Mouse (Mus musculus): Measurements from ENCODE around the gene Itpr3.

Itpr3 gene

DNA sequence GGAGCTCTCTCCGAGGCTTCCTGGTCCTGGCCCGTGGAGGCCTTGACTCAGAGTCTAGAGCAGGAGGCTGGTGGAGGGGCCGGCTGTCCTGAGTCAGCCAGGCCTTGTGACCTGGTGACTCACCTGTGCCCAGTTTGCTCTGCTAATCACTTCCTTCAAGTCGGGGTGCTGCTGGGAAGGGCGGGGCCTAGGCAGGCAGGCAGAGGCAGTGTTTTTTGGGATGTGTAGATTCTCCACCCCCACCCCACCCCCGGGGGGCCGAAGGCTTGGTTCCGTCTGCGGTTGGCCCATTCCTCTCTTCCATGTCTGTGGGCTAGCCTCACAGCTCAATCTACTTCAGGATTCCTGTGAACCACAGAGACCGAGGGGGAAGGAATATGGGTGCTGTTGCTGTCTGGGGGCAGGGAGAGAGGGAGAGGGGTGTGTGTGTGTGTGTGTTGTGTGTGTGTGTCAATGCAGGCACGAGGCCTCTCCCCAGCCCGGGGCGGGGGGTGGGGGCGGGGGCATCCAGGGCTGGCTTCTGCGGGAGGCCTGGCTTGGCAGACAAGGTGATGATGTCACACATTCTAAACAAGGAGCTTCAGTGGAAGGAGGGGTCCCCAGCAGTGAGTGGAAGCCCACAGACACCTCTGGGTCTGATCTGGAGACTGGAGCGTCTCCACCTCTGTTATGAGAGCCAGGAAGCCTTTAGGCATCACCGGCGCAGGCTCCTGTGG, 18.6 kb upstream of the Itpr3 start:
- no peak for DNase-seq

GRCm38 (mm10) chr17:27039432-27040102, 17.5 kb upstream of the Itpr3 start:
- DNase-seq = no peak

GRCm38 (mm10) chr17:27040304-27041045, 16.6 kb upstream of the Itpr3 start:
- DNase-seq = peak; percentile 75

GRCm38 (mm10) chr17:27041046-27041786, 15.9 kb upstream of the Itpr3 start:
- DNase-seq = no peak

GRCm38 (mm10) chr17:27041787-27042055, 15.4 kb upstream of the Itpr3 start:
- DNase-seq = no peak

DNA sequence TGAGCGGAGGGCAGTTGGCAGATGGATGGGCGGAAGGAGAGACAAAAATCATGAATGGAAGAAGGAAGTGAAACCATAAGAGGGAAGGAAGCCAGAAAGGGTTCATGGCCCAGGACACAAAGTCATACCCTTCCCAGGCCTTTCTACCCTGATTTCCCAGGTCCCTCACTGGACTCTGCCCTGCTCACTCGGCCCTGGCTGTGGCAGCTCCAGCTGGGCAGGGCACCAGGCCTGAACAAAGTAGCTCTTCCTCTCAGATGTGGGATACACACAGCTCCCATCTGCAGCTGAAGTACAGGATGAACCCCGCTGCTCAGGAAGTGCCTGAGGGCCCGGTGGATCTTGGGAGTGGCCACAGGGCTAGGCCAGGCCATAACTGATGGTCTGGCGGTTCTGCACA, 14.3 kb upstream of the Itpr3 start:
- peak; percentile 54 for DNase-seq

DNA sequence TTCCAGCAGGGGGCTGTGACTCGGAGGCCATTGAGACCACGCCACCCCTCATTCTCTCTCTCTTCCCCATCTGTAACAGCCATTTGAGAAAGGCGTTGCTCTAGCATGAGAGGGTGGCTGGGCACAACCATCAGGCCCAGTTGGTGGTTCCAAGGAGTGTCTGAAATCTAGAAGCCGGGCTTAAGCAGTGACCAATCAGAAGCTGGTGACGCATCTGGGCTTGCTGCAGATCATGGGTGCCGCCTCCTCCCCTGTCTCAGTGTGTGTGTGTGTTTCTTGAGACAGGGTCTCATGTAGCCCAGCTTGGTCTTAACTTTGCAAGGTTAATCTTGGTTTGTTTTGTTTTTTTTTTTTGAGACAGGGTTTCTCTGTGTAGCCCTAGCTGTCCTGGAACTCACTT, 11.9 kb upstream of the Itpr3 start:
- no peak for DNase-seq

GRCm38 (mm10) chr17:27047762-27048444, 9.2 kb upstream of the Itpr3 start:
- DNase-seq = no peak

DNA sequence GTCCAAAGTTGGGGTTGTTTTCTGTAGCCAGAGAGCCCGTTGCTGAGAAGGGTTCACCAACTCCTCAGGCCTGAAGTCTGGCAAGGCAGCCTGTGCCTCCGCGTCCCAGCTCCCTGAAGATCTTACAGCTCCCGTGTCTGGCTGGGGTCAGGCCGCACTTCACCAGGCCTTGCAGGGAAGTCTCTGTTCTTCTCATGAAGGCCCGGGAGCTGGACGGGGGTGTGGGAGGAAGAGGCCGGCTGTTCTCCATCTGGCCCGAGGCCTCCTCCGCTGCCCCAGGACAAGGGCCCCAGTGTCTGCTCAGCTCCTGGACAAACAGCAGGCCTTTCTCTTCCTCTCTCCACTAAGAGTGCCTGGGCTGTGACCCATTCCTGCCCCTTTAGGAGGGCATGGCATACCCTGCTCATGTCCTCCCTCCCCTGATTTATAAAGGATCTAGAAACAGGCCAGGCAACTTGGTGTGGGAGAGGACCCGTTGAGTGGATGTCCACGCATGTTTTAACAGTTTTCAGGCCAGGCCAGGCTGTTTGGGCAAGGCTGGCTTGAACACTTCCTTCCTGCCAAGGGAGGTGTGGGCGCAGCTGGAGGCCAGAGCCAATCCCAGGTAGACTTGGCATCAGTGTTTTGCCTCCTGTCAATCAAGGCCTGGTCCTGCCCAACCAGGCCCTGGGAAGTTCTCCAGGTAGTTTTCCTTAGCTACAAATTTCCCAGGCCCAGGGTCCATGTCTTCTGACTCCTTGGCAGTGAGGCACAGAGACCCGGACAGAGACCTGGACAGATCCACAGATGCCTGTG, 8.5 kb upstream of the Itpr3 start:
- DNase-seq = peak; percentile 57

DNA sequence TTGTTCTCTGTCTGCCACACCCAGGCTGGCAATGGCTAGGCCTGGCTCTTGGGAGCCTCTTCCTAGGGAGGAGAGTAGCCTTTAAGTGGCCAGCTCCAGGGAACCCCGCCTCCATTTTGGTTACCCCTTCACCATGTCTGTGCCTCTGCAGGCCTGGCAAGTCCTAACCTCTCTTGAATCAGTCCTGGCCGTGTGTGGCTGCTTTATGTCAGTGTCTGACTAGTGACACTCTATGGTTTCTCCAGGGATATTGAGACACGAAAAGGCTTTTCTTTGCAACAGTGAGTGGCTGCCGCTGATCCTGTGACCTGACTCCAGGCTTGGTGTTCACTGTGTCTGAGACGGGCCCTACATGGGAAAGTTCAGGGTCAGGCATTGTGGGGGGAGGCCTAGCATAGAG, 6.3 kb upstream of the Itpr3 start:
- no peak for DNase-seq

- DNase-seq = peak; percentile 84
Observed at GRCm38 (mm10) chr17:27051514-27051913, 5.6 kb upstream of the Itpr3 start.

- DNase-seq = peak; percentile 86
Observed at GRCm38 (mm10) chr17:27056170-27056569, 934 bp upstream of the Itpr3 start.

GRCm38 (mm10) chr17:27057517-27058055, 482 bp downstream of the Itpr3 start:
- DNase-seq = no peak

- DNase-seq = peak; percentile 53
Observed at GRCm38 (mm10) chr17:27060698-27061097, 3.6 kb downstream of the Itpr3 start.

DNA sequence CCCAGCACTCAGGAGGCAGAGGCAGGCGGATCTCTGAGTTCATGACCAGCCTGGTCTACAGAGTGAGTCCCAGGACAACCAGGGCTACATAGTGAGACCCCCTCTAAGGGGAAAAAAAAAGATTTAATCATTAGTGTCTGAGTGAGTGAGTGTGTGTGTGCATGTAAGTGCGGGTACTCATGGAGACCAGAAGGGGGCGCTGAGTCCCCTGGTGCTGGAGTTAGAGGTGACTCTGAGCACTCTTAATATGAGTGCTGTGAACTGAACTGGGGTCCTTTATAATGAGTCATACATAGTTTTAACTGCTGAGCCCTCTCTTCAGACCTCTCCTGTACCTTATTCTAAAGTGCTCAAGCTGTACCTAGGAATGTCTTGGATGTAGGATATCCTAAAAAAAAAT, 4.6 kb downstream of the Itpr3 start:
- no peak for DNase-seq

- no peak for DNase-seq
Observed at GRCm38 (mm10) chr17:27062684-27063083, 5.6 kb downstream of the Itpr3 start.

DNA sequence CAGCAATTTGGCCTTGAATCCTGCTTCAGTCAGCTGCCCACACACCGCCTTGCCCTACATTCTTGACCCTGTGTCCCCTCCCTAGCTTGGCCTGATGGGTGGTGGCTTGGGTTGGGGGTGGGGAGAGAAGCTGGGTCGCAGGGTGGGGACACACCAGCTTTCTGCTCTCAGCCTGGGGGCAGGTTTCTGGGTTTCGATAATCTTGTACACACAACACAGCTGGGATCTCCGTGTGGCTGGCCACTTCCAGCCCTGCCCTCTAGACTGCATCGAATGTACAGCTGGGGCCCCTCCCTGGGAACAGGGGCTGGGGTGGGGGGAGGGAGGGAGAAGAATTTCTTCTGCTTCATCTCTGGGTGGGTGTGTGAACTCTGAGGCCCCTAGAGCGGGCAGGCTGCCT, 6.6 kb downstream of the Itpr3 start:
- no peak for DNase-seq

DNA sequence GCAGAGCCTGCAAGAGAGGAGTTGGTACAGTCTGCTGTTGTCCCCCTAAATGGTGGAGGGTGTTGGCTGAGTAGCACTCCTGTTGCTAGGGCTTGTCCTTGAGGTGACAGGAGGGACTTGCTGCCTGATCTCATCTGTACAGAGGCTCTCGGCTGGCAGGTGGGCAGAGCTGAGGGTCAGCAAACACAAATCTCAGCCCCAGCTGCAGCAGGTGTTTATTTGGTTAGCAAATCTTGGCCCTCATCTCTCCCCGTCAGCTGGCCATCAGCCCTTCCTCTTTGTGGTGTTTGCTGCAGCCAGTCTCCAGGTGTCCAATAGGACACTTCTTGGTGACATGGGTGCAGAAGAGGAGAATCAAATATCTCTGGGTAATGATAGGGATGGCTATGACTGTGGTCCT, 7.1 kb downstream of the Itpr3 start:
- no peak for DNase-seq

GRCm38 (mm10) chr17:27066065-27066464, 9.0 kb downstream of the Itpr3 start:
- no peak for DNase-seq

- no peak for DNase-seq
Observed at GRCm38 (mm10) chr17:27069071-27069470, 12.0 kb downstream of the Itpr3 start.

DNA sequence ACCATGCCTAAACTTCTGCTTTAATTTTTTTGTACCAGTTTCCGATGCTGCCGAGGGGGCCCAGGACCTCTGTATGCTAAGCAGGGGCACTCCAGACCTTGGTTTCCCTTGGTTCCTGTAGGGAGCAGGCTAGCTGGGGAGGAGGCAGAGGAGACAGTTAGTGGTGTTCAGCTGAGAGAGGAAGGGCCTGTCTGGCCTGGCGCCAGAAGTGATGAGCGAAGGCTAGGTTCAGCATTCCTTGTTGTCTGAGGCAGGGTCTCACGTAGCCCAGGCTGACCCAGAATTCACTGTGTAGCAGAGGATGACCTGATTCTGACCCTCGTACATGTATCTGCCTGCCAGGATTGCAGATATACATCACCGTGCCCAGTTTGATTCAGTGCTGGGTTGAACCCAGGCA, 13.8 kb downstream of the Itpr3 start:
- no peak for DNase-seq

GRCm38 (mm10) chr17:27071630-27072029, 14.5 kb downstream of the Itpr3 start:
- peak; percentile 60 for DNase-seq

Data from kidney, postnatal 10 days (tissue).